Mouse (Mus musculus) forebrain, embryonic 16.5 days (tissue): ENCODE measurements around the gene Kcnh5. TPM values are rescaled to one million over a fixed set of nuclear protein-coding genes. Genes with fewer than 3 reads are reported as not detected.
A peak's percentile ranks its signal among the peaks of the same experiment; 100 is the strongest.

ENCODE experiments used
- ATAC-seq: fragments of 200-750 bp; cut with Nextera tagmentation; 2 replicates; pipeline ENCODE4 v1.8.0; 2017; ENCODE audit warnings: mild to moderate bottlenecking, moderate library complexity
- H3K27ac ChIP-seq: fragments of 300-500 bp; sonication (generic); 2 replicates; pipeline ENCODE4 v1.5.1; 2014; ENCODE audit warnings: low read length, control low read depth
- H3K27me3 ChIP-seq: fragments of 300-500 bp; sonication (generic); replicated peaks from 2 replicates; pipeline ENCODE4 v1.6.1; 2014; ENCODE audit warnings: low read length; ENCODE audit not compliant: control insufficient read depth, insufficient read depth
- H3K36me3 ChIP-seq: fragments of 300-500 bp; sonication (generic); 2 replicates; pipeline ENCODE4 v1.6.1; 2014; ENCODE audit not compliant: control insufficient read depth, insufficient read depth
- H3K4me1 ChIP-seq: fragments of 300-500 bp; sonication (generic); replicated peaks from 2 replicates; pipeline ENCODE4 v1.6.1; 2014; ENCODE audit warnings: low read length; ENCODE audit not compliant: control insufficient read depth, insufficient read depth
- H3K4me2 ChIP-seq: fragments of 300-500 bp; sonication (generic); 2 replicates; pipeline ENCODE4 v1.6.1; 2014; ENCODE audit warnings: mild to moderate bottlenecking, low read length, control low read depth
- H3K4me3 ChIP-seq: fragments of 300-500 bp; sonication (generic); replicated peaks from 2 replicates; pipeline ENCODE4 v1.5.1; 2014; ENCODE audit warnings: mild to moderate bottlenecking, low read length, control low read depth
- H3K9ac ChIP-seq: fragments of 300-500 bp; sonication (generic); replicated peaks from 2 replicates; pipeline ENCODE4 v1.6.1; 2014; ENCODE audit warnings: low read depth, low read length, control low read depth
- H3K9me3 ChIP-seq: fragments of 300-500 bp; sonication (generic); 2 replicates; pipeline ENCODE4 v1.6.1; 2016; ENCODE audit warnings: low read length; ENCODE audit not compliant: control insufficient read depth
- WGBS: fragments of 180-500 bp; shearing (Covaris S2); extraction: QIAGEN DNeasy Blood & Tissue Kit; methylation state at CpG from one replicate; pipeline ENCODE4 v1.1.7; 2014; 5-methylcytosine and 5-hydroxymethylcytosine counted together
- polyA plus RNA-seq: library from polyadenylated mRNA; unstranded; fragments of >200 nt; fragmentation: Nextera tagmentation; extraction: Ambion mirVana; gene quantifications from 2 replicates; pipeline ENCODE4 v1.2.1, GENCODE M21; 2015

Kcnh5 gene
- polyA plus RNA-seq, 1 experiment from 2014 or later = 4.2 TPM

DNA sequence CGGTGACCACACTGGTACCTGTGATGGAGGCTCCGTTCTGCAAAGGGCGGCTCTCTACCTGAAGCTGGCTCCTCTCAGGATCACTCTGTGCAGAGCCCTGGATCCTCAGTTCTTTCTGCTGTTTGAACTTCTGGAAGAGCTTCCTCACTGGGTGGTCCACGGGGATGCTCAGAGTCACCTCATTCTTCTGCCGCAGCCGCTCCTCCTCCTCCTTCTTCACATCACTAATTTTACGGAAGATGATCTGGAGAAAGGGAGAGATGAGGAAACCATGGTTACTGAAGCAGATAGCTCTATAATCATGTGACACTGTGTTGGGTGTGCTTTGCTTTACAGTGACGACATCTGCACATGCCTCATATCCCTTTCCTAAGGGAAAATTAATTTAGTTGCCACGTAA is 278.9 kb downstream of the Kcnh5 start:
- no peaks in the 10 kb centered on the region for H3K9me3 ChIP-seq
- no peak overlapping the region for H3K9ac ChIP-seq
- H3K4me1 ChIP-seq = no peaks in the 10 kb centered on the region
- WGBS = 95% methylated on average over 9 of the region's 9 CpGs
- no peaks in the 10 kb centered on the region for H3K36me3 ChIP-seq
- no peaks in the 10 kb centered on the region for H3K27me3 ChIP-seq
- H3K4me2 ChIP-seq = no peak overlapping the region
- H3K27ac ChIP-seq = no peak overlapping the region
- ATAC-seq = no peak
- no peak overlapping the region for H3K4me3 ChIP-seq

DNA sequence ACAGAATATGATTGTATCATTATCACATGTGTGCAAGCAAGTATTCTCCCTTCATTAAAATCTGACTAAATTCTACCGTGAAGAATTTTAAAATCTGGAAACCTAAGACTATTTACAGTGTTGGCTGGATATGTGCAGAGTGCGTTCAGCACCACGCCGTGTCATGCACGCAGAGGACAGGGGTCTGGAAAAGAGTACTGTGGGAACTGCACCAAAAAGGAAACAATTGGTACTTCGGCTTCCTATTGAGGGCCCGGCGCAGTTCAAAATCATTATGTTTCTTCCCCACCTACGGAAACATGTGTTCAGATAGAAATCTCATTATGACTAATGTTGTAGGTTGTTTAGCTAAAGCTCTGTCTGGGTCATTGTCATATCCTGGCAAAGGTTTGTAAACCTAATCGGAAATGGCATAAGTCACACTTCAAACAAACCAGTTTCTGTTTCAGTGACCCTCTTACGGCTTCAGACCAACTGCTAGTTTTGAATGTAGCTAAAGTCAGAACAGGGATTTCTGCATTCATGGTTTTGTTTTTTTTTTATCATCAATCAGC is 282.2 kb downstream of the Kcnh5 start:
- Histone ChIP-seq H3K4me1 (no peaks in the 10 kb centered on the region), H3K36me3 (no peaks in the 10 kb centered on the region), H3K27me3 (no peaks in the 10 kb centered on the region), H3K27ac (no peak overlapping the region), H3K9ac (no peak overlapping the region), H3K4me2 (no peak overlapping the region), H3K9me3 (no peaks in the 10 kb centered on the region), H3K4me3 (no peak overlapping the region)
- no peak for ATAC-seq
- 86% methylated on average over 11 of the region's 11 CpGs for WGBS

DNA sequence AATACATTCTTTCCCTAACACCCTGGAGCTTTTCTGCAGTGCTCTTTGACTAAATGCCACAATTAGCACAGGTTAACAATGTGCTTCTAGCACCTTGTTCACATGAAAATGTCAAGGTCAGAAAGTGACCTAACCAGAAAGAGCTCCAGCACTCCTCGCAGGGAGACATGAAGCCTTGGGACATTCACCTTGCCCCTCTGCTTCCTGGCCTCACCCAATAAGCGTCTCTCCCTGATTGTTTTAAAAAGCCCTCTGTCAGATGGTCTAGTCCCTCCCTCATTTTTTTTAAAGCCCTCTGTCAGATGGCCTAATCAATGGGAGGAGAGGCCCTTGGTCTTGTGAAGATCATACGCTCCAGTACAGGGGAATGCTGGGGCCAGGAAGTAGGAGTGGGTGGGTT is 287.7 kb downstream of the Kcnh5 start:
- no peak for ATAC-seq
- Histone ChIP-seq H3K4me2 (no peak overlapping the region), H3K27ac (no peak overlapping the region), H3K4me1 (no peaks in the 10 kb centered on the region), H3K27me3 (no peaks in the 10 kb centered on the region), H3K9me3 (no peaks in the 10 kb centered on the region), H3K36me3 (no peaks in the 10 kb centered on the region), H3K9ac (no peak overlapping the region), H3K4me3 (no peak overlapping the region)
- WGBS = 62% methylated on average over 3 of the region's 3 CpGs

- no peaks in the 10 kb centered on the region for H3K9me3 ChIP-seq
- WGBS = 97% methylated on average over 1 of the region's 1 CpGs
These were observed 290.1 kb downstream of the Kcnh5 start for GRCm38 (mm10) chr12:74887064-74887463.

DNA sequence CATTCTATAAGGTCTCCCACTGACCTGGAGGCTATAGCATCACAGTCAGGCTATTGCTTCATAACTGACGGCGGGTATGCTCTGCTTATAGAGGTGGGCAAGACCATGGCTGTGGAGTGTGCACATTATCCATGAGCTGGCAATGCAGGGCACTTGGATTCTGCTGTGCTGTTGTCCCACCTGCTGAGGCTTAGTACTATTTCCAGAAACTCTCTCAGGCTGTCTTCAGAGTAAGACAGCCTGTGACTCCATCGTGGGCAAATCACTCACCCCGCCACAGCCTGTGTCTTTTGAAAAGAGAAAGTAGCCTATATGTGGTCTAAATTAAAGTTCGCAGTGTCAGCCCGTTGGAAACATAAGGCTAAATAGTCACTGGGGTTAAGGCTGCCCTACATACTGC is 295.8 kb downstream of the Kcnh5 start:
- H3K36me3 ChIP-seq = no peaks in the 10 kb centered on the region
- H3K27me3 ChIP-seq = no peaks in the 10 kb centered on the region
- H3K9ac ChIP-seq = no peak overlapping the region
- H3K4me2 ChIP-seq = no peak overlapping the region
- no peak overlapping the region for H3K27ac ChIP-seq
- H3K4me3 ChIP-seq = no peak overlapping the region
- no peaks in the 10 kb centered on the region for H3K4me1 ChIP-seq
- WGBS = 85% methylated on average over 6 of the region's 6 CpGs
- no peak for ATAC-seq
- no peaks in the 10 kb centered on the region for H3K9me3 ChIP-seq

More at GRCm38 (mm10) chr12:74887064-74887463, 290.1 kb downstream of the Kcnh5 start:
- Histone ChIP-seq H3K27me3 (no peaks in the 10 kb centered on the region), H3K9ac (no peak overlapping the region), H3K27ac (no peak overlapping the region), H3K4me3 (no peak overlapping the region), H3K36me3 (no peaks in the 10 kb centered on the region), H3K4me1 (no peaks in the 10 kb centered on the region), H3K4me2 (no peak overlapping the region)
- ATAC-seq = no peak

- Histone ChIP-seq H3K4me1 (0 out of 2 replicates have a peak, but pooled peaks cover 1% of the 10 kb centered on the region), H3K9me3 (no peaks in the 10 kb centered on the region), H3K9ac (no peak overlapping the region), H3K27ac (no peak overlapping the region), H3K27me3 (no peaks in the 10 kb centered on the region), H3K4me2 (no peak overlapping the region), H3K4me3 (no peak overlapping the region), H3K36me3 (no peaks in the 10 kb centered on the region)
- ATAC-seq = peak; percentile 87
- 46% methylated on average over 2 of the region's 2 CpGs for WGBS
These were observed 321.5 kb downstream of the Kcnh5 start for GRCm38 (mm10) chr12:74855666-74856065.

GRCm38 (mm10) chr12:74854263-74854662 is 322.9 kb downstream of the Kcnh5 start:
- no peak for ATAC-seq
- WGBS = 71% methylated on average over 1 of the region's 1 CpGs
- H3K27me3 ChIP-seq = no peaks in the 10 kb centered on the region

GRCm38 (mm10) chr12:74850323-74850722 is 326.8 kb downstream of the Kcnh5 start:
- no peak overlapping the region for H3K27ac ChIP-seq
- H3K9me3 ChIP-seq = no peaks in the 10 kb centered on the region
- no peak for ATAC-seq
- H3K4me3 ChIP-seq = no peak overlapping the region
- peaks cover 8% of the 10 kb centered on the region; the same call in 1 of the 2 replicates for H3K4me1 ChIP-seq
- WGBS = 8% methylated on average over 2 of the region's 2 CpGs
- no peak overlapping the region for H3K9ac ChIP-seq
- H3K36me3 ChIP-seq = no peaks in the 10 kb centered on the region
- H3K4me2 ChIP-seq = no peak overlapping the region
- no peaks in the 10 kb centered on the region for H3K27me3 ChIP-seq

More at GRCm38 (mm10) chr12:74854263-74854662, 322.9 kb downstream of the Kcnh5 start:
- H3K4me3 ChIP-seq = no peak overlapping the region
- no peaks in the 10 kb centered on the region for H3K36me3 ChIP-seq
- no peaks in the 10 kb centered on the region for H3K9me3 ChIP-seq
- H3K4me2 ChIP-seq = no peak overlapping the region
- H3K27ac ChIP-seq = no peak overlapping the region
- H3K4me1 ChIP-seq = peaks cover 4% of the 10 kb centered on the region; the same call in 1 of the 2 replicates
- H3K9ac ChIP-seq = no peak overlapping the region

DNA sequence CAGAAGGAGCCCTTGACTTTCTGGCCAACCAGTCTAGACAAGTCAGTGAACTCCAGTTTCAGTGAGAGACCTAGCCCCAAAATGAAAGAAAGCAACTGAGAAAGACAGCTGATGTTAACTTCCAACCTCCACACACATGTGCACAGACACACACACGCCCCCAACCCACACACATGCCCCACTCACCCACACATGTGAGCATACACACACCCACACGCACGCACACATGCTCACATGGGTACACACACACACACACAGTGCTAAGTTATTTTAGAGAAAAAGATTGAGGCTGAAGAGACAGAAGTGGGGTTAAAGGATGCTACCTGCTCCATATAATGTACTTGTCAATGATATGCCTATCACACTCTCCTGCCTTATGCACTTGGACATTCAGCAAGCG is 327.2 kb downstream of the Kcnh5 start:
- no peak overlapping the region for H3K9ac ChIP-seq
- no peaks in the 10 kb centered on the region for H3K27me3 ChIP-seq
- H3K4me2 ChIP-seq = no peak overlapping the region
- H3K4me1 ChIP-seq = peaks cover 8% of the 10 kb centered on the region; the same call in 1 of the 2 replicates
- H3K36me3 ChIP-seq = no peaks in the 10 kb centered on the region
- WGBS = 82% methylated on average over 4 of the region's 4 CpGs
- ATAC-seq = no peak
- no peak overlapping the region for H3K4me3 ChIP-seq
- no peak overlapping the region for H3K27ac ChIP-seq
- H3K9me3 ChIP-seq = no peaks in the 10 kb centered on the region
